Comparison of ENCODE assay signal across 26 mouse cellular contexts in genomic region chr11:8509614-8510013, GRCm38 (mm10).
DNase-seq lines count a peak whose midpoint lies in the region; ATAC-seq and TF ChIP-seq lines count a peak whose summit lies in the region.
"Had no signal": no experiment of that assay in that cellular context is flagged by ENCODE, and none has a peak within 500 bp of the region (broad histone marks: within the 10 kb centered on the region; RNA-seq: fewer than 3 reads in every experiment).

No protein-coding gene starts in this region.

- peaks cover 6% of the 10 kb centered on the region; the same call in 1 of the 2 replicates for H3K4me1 ChIP-seq in lung, postnatal 0 days (ENCODE audit: insufficient read depth, low read depth, low read length)
- peaks cover 13% of the 10 kb centered on the region; the same call in 1 of the 2 replicates for H3K4me1 ChIP-seq in midbrain, embryonic 10.5 days
- H3K4me1 ChIP-seq: hindbrain, embryonic 12.5 days; limb, embryonic 10.5 days had no signal

- H3K9me3 ChIP-seq in lung, postnatal 0 days (ENCODE audit: low read length), result no peaks in the 10 kb centered on the region
- H3K9me3 ChIP-seq in midbrain, embryonic 10.5 days (replicated peaks), result no peaks in the 10 kb centered on the region
- H3K9me3 ChIP-seq: forebrain, embryonic 12.5 days; hindbrain, embryonic 12.5 days; kidney, embryonic 15.5 days; limb, embryonic 10.5 days; limb, embryonic 15.5 days had no signal

- H3K79me2 ChIP-seq in myocyte (ENCODE audit: control insufficient read depth, insufficient read depth), result no peaks in the 10 kb centered on the region

- TF ChIP-seq CTCF in lung, postnatal 0 days (IDR thresholded peaks at IDR 0.05), result no peak
- no peak for TF ChIP-seq CTCF in gastrocnemius, adult 2 months (IDR thresholded peaks at IDR 0.05)

- H3K9ac ChIP-seq in lung, postnatal 0 days (replicated peaks; ENCODE audit: low read depth), result no peak overlapping the region
- H3K9ac ChIP-seq: forebrain, embryonic 12.5 days; forebrain, postnatal 0 days; hindbrain, embryonic 12.5 days; kidney, embryonic 15.5 days; limb, embryonic 15.5 days had no signal

- no peak for TF ChIP-seq POLR2A in myocyte (IDR thresholded peaks at IDR 0.05; ENCODE audit: insufficient read length, low read depth)

- 0 out of 2 replicates have a peak, but pooled peaks cover 4% of the 10 kb centered on the region for H3K36me3 ChIP-seq in lung, postnatal 0 days (ENCODE audit: insufficient read depth, low read length)
- H3K36me3 ChIP-seq in myocyte (ENCODE audit: control insufficient read depth, insufficient read depth), result peaks cover 9% of the 10 kb centered on the region
- H3K36me3 ChIP-seq in midbrain, embryonic 10.5 days, result peaks cover 5% of the 10 kb centered on the region; the same call in 1 of the 2 replicates
- H3K36me3 ChIP-seq: forebrain, embryonic 12.5 days had no signal

- no peak overlapping the region for H3K4me2 ChIP-seq in lung, postnatal 0 days (replicated peaks; ENCODE audit: low read depth, low read length)
- H3K4me2 ChIP-seq in myocyte (ENCODE audit: low read depth), result no peak overlapping the region
- H3K4me2 ChIP-seq: forebrain, embryonic 12.5 days; hindbrain, embryonic 12.5 days; kidney, embryonic 15.5 days; limb, embryonic 15.5 days had no signal

- no peak overlapping the region for H3K4me3 ChIP-seq in lung, postnatal 0 days (ENCODE audit: low read depth, low read length)
- H3K4me3 ChIP-seq in myocyte, result no peak overlapping the region
- no peak overlapping the region for H3K4me3 ChIP-seq in midbrain, embryonic 10.5 days
- no peak overlapping the region for H3K4me3 ChIP-seq in gastrocnemius, adult 2 months
- H3K4me3 ChIP-seq: erythroblast, embryonic 14.5 days; forebrain, embryonic 12.5 days; hindbrain, embryonic 12.5 days; kidney, embryonic 15.5 days; layer of hippocampus, adult 2 months; left cerebral cortex, adult 2 months; limb, embryonic 10.5 days; limb, embryonic 15.5 days had no signal

- WGBS in lung, postnatal 0 days, result 69% methylated on average over 7 of the region's 7 CpGs
- 86% methylated on average over 7 of the region's 7 CpGs for WGBS in midbrain, embryonic 10.5 days

- no peak overlapping the region for H3K27ac ChIP-seq in lung, postnatal 0 days (ENCODE audit: low read length)
- no peak overlapping the region for H3K27ac ChIP-seq in midbrain, embryonic 10.5 days (replicated peaks)
- no peak overlapping the region for H3K27ac ChIP-seq in gastrocnemius, adult 2 months
- H3K27ac ChIP-seq: forebrain, embryonic 12.5 days; hindbrain, embryonic 12.5 days; hindbrain, postnatal 0 days; kidney, embryonic 15.5 days; layer of hippocampus, adult 2 months; left cerebral cortex, adult 2 months; limb, embryonic 10.5 days; limb, embryonic 15.5 days; macrophage had no signal

- ATAC-seq in lung, postnatal 0 days, result 0 out of 2 replicates have a peak, but pooled peaks have one; percentile 14
- ATAC-seq: forebrain, postnatal 0 days; hindbrain, postnatal 0 days had no signal

- no peak for TF ChIP-seq EP300 in lung, postnatal 0 days (IDR thresholded peaks at IDR 0.05)

- peak; percentile 56 for DNase-seq in adrenal gland, adult 2 months
- no peak for DNase-seq in adrenal gland, postnatal 4 days (ENCODE audit: low spot score in 2 of 2)
- no peak for DNase-seq in lung, postnatal 0 days (ENCODE audit: low spot score)
- no peak for DNase-seq in lung, postnatal 4 days
- DNase-seq in layer of hippocampus, adult 18-20 months (ENCODE audit: low spot score in 2 of 2), result no peak
- DNase-seq in midbrain, embryonic 10.5 days (ENCODE audit: low spot score), result no peak
- DNase-seq in gastrocnemius, adult 2 months, result no peak
- DNase-seq: cerebellum, adult 2 months; cerebellum, postnatal 14 days; forebrain, postnatal 0 days; gastrocnemius, postnatal 10 days; kidney, adult 11 months; kidney, postnatal 25 days; midbrain, embryonic 14.5 days; right cerebral cortex, adult 18-20 months had no signal

- no peaks in the 10 kb centered on the region for H3K27me3 ChIP-seq in lung, postnatal 0 days (replicated peaks; ENCODE audit: insufficient read depth, low read length)
- no peaks in the 10 kb centered on the region for H3K27me3 ChIP-seq in myocyte (ENCODE audit: control insufficient read depth, insufficient read depth, insufficient read length)
- H3K27me3 ChIP-seq in midbrain, embryonic 10.5 days (ENCODE audit: low read depth, poor library complexity, severe bottlenecking), result no peaks in the 10 kb centered on the region
- H3K27me3 ChIP-seq: forebrain, embryonic 12.5 days; hindbrain, embryonic 12.5 days; kidney, embryonic 15.5 days; limb, embryonic 15.5 days had no signal

- intact Hi-C loops in gastrocnemius, adult 2 months (cut with DNase I), result no loop called here

- H3ac ChIP-seq in myocyte (ENCODE audit: control insufficient read depth, insufficient read length), result no peak overlapping the region

TF ChIP-seq in myocyte, 11 proteins besides CTCF, POLR2A, EP300 and RAD21:
- TF ChIP-seq REST (IDR thresholded peaks at IDR 0.05; ENCODE audit: insufficient read depth, insufficient read length), result no peak
- TF ChIP-seq SRF (IDR thresholded peaks at IDR 0.05; ENCODE audit: control insufficient read depth, insufficient read length, low read depth), result no peak
- peak in 2 of 3 experiments; percentile 21 to 32 for TF ChIP-seq MYOD1 (IDR thresholded peaks at IDR 0.05; ENCODE audit: control insufficient read depth in 1 of 3, insufficient read length in 2 of 3, low read depth in 2 of 3)
- no peak for TF ChIP-seq USF1 (IDR thresholded peaks at IDR 0.05; ENCODE audit: low read depth)
